Mouse (Mus musculus) stomach, embryonic 15.5 days (tissue): ENCODE results near the gene Gatb. TPM values are rescaled to one million over a fixed set of nuclear protein-coding genes. Genes with fewer than 3 reads are reported as not detected.

Source experiments
- ATAC-seq: fragments of 200-750 bp; cut with Nextera tagmentation; 2 replicates; pipeline ENCODE4 v1.8.0; 2017; ENCODE audit warnings: low read depth, moderate number of reproducible peaks, moderate TSS enrichment; ENCODE audit not compliant: insufficient read depth, low FRiP score
- H3K27ac ChIP-seq: fragments of 300-500 bp; sonication (generic); 2 replicates; pipeline ENCODE4 v1.5.1; 2015; ENCODE audit warnings: mild to moderate bottlenecking, inconsistent platforms
- H3K27me3 ChIP-seq: fragments of 300-500 bp; sonication (generic); replicated peaks from 2 replicates; pipeline ENCODE4 v1.6.1; 2015; ENCODE audit warnings: inconsistent platforms
- H3K36me3 ChIP-seq: fragments of 300-500 bp; sonication (generic); 2 replicates; pipeline ENCODE4 v1.6.1; 2015; ENCODE audit warnings: inconsistent platforms
- H3K4me1 ChIP-seq: fragments of 300-500 bp; sonication (generic); 2 replicates; pipeline ENCODE4 v1.6.1; 2015; ENCODE audit warnings: inconsistent platforms
- H3K4me2 ChIP-seq: fragments of 300-500 bp; sonication (generic); 2 replicates; pipeline ENCODE4 v1.6.1; 2015; ENCODE audit warnings: mild to moderate bottlenecking, inconsistent platforms
- H3K4me3 ChIP-seq: fragments of 300-500 bp; sonication (generic); replicated peaks from 2 replicates; pipeline ENCODE4 v1.5.1; 2015; ENCODE audit warnings: inconsistent platforms
- H3K9ac ChIP-seq: fragments of 300-500 bp; sonication (generic); 2 replicates; pipeline ENCODE4 v1.6.1; 2015; ENCODE audit warnings: inconsistent platforms
- H3K9me3 ChIP-seq: fragments of 300-500 bp; sonication (generic); 2 replicates; pipeline ENCODE4 v1.6.1; 2016; ENCODE audit warnings: inconsistent platforms
- WGBS: fragments of 180-500 bp; shearing (Covaris S2); methylation state at CpG from one replicate; pipeline ENCODE4 v1.1.7; 2015; 5-methylcytosine and 5-hydroxymethylcytosine counted together
- polyA plus RNA-seq: library from polyadenylated mRNA; unstranded; fragments of >200 nt; fragmentation: Nextera tagmentation; extraction: Ambion mirVana; gene quantifications from 2 replicates; pipeline ENCODE4 v1.2.1, GENCODE M21; 2015

Gene Gatb
- polyA plus RNA-seq, 1 experiment from 2014 or later = 22.2 TPM

DNA sequence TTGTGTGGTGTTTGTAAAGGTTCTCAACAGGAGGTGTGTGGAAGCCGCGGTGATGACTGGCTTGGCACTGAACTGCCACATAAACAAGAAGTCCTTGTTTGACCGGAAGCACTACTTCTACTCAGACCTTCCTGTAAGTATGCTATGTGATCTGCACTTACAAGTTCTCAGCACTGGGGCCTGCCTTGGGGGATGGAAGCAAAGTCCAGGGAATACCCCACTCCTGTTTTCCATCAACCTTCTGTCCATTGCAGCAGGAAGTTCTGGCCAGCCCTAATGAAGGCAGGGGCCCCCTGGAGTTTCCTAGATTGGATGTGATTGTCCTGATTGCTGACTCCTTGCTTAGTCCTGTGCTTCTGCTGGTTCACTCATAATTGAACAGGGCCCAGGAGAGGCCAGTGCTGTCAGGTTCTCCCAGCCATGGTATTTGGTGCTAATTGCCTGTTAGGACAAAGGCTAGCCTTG lies 28.0 kb downstream of the Gatb start:
- WGBS = 49% methylated on average over 3 of the region's 3 CpGs
- Histone ChIP-seq H3K4me1 (no peaks in the 10 kb centered on the region; the same call in 1 of the 2 replicates), H3K9me3 (no peaks in the 10 kb centered on the region), H3K4me2 (no peak overlapping the region), H3K27me3 (no peaks in the 10 kb centered on the region), H3K9ac (no peak overlapping the region), H3K36me3 (no peaks in the 10 kb centered on the region), H3K4me3 (no peak overlapping the region), H3K27ac (no peak overlapping the region)
- no peak for ATAC-seq

DNA sequence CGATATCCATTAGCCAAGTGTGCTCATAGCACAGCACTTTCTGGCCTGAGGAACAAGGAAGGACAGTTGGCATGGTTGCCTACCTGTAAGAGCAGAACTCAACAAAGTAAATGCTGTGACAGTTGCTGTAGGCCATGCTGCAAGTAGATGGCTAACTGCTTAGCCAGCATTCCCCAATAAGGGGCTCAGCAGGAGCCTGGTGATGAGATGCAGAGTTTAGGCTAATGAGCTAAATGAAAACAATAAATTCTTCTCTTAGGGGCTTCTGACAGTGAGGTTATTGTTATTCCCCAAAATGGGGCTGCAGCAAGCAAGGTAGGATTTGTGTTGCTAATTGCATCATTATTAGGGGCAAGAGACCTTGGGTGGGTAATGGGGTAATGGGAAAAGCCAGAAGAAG lies 29.9 kb downstream of the Gatb start:
- H3K4me2 ChIP-seq = no peak overlapping the region
- H3K9ac ChIP-seq = no peak overlapping the region
- H3K27me3 ChIP-seq = no peaks in the 10 kb centered on the region
- no peaks in the 10 kb centered on the region for H3K36me3 ChIP-seq
- H3K9me3 ChIP-seq = no peaks in the 10 kb centered on the region
- 87% methylated on average over 1 of the region's 1 CpGs for WGBS
- H3K4me1 ChIP-seq = no peaks in the 10 kb centered on the region; the same call in 1 of the 2 replicates
- H3K4me3 ChIP-seq = no peak overlapping the region
- no peak for ATAC-seq
- H3K27ac ChIP-seq = no peak overlapping the region

DNA sequence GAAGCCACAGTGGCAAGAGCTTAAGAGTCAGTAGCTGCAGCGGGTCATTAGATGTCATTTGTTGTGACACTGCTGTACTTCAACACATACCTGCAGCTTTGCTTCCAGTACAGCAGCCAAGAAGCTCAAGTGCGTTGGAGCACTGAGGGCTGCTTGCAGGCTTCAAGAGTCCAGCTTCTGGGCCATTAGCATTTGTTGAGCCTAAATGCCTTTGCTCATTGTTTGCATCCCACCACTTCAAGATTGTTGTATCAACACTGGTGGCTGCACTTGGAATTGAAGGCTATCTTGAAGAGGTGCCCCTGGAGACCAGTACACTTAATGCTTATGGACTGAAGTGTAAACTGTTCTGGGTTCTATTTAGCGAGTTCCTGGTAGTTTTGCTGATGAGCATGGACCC lies 33.0 kb downstream of the Gatb start:
- Histone ChIP-seq H3K9me3 (no peaks in the 10 kb centered on the region), H3K27ac (no peak overlapping the region), H3K4me1 (no peaks in the 10 kb centered on the region; the same call in 1 of the 2 replicates), H3K4me3 (no peak overlapping the region), H3K36me3 (no peaks in the 10 kb centered on the region), H3K4me2 (no peak overlapping the region), H3K27me3 (no peaks in the 10 kb centered on the region), H3K9ac (no peak overlapping the region)
- WGBS = 81% methylated on average over 3 of the region's 3 CpGs
- ATAC-seq = no peak

DNA sequence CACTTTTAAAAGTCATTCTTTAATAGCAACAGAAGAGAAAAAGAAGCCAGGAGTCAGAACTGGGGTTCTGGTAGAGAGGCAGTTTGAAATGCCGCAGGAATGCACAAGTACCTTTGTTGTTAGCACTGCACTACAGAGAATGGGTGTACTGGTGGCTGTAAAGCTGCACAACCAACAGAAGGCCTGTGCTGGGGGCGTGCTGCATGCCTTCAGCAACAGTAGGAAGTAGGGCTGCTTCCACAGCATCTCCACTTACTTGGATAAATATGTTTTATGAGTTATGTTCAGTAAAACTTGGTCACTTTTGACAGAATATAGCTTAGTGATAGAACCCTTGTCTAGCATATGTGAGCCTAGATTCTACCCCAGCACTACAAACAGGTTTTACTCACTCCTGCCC lies 33.8 kb downstream of the Gatb start:
- Histone ChIP-seq H3K36me3 (no peaks in the 10 kb centered on the region), H3K27me3 (no peaks in the 10 kb centered on the region), H3K4me2 (no peak overlapping the region), H3K9ac (no peak overlapping the region), H3K4me1 (no peaks in the 10 kb centered on the region), H3K27ac (no peak overlapping the region), H3K9me3 (no peaks in the 10 kb centered on the region), H3K4me3 (no peak overlapping the region)
- WGBS = 82% methylated on average over 2 of the region's 2 CpGs
- ATAC-seq = no peak

DNA sequence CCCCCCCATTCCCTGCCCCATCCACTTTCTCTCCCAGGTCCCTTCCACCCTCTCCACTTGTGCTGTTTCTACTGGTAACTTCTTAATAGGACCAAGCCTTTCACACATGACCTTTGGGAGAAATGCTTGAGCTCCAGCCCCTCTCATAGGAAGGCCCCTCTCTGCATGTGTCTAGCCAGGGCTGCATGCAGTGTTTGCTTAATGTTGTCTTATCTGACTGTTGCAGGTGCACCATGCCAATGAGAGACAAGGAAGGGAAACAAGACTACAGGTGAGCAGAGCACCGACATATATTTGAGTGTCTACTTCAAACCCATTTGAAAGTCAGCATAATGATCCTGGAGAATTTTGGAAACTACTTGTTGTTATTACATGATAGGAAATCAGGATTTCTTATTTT lies 42.5 kb downstream of the Gatb start:
- no peaks in the 10 kb centered on the region for H3K9me3 ChIP-seq
- ATAC-seq = no peak
- no peaks in the 10 kb centered on the region for H3K36me3 ChIP-seq
- 76% methylated on average over 1 of the region's 1 CpGs for WGBS
- H3K4me1 ChIP-seq = no peaks in the 10 kb centered on the region
- no peak overlapping the region for H3K9ac ChIP-seq
- H3K4me3 ChIP-seq = no peak overlapping the region
- H3K27me3 ChIP-seq = no peaks in the 10 kb centered on the region
- H3K4me2 ChIP-seq = no peak overlapping the region
- no peak overlapping the region for H3K27ac ChIP-seq

DNA sequence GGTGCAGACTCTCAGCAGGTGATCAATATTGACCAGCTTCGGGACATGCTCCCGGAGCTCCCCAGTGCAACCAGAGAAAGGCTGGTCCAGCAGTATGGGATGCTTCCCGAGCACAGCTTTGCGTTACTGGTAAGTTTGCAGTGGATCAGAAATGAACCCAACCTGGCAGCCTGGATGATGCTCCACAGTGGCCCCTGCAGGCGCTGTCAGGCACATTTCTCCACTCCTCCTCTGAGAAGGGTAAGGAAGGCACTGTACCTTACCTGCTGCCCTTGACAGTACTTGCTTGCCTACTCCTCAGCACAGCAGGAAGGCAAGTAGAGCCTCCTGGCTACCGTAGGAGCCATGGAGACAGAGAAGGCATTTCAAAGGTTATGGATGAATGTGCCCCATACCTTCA lies 45.0 kb downstream of the Gatb start:
- H3K9me3 ChIP-seq = no peaks in the 10 kb centered on the region
- no peaks in the 10 kb centered on the region for H3K4me1 ChIP-seq
- WGBS = 79% methylated on average over 6 of the region's 6 CpGs

DNA sequence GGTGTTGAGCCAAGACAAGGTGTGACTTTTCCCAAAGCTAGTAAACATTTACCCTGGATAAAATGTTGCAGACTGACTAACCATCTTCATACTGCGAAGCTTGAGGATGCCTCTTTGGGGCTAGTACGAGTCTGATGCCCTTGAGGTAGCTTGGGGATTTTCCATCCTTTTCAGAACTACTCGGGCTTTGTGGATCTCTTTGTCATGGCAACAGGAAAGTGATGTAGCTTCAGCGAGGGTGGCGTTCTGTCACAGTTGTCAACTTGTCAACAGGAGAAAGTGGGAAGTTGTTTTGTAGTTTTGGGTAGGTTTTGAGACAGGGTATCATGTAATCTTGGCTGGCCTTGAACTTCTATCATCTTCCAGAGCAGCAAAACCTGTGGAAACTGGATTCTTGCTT lies 45.4 kb downstream of the Gatb start:
- no peak overlapping the region for H3K9ac ChIP-seq
- H3K27ac ChIP-seq = no peak overlapping the region
- ATAC-seq = no peak
- no peaks in the 10 kb centered on the region for H3K9me3 ChIP-seq
- 92% methylated on average over 5 of the region's 5 CpGs for WGBS
- no peaks in the 10 kb centered on the region for H3K4me1 ChIP-seq
- no peak overlapping the region for H3K4me3 ChIP-seq
- no peak overlapping the region for H3K4me2 ChIP-seq
- no peaks in the 10 kb centered on the region for H3K36me3 ChIP-seq
- no peaks in the 10 kb centered on the region for H3K27me3 ChIP-seq

More for the DNA sequence above, 45.0 kb downstream of the Gatb start:
- ATAC-seq = no peak
- Histone ChIP-seq H3K27ac (no peak overlapping the region), H3K4me2 (no peak overlapping the region), H3K4me3 (no peak overlapping the region), H3K9ac (no peak overlapping the region), H3K36me3 (no peaks in the 10 kb centered on the region), H3K27me3 (no peaks in the 10 kb centered on the region)

DNA sequence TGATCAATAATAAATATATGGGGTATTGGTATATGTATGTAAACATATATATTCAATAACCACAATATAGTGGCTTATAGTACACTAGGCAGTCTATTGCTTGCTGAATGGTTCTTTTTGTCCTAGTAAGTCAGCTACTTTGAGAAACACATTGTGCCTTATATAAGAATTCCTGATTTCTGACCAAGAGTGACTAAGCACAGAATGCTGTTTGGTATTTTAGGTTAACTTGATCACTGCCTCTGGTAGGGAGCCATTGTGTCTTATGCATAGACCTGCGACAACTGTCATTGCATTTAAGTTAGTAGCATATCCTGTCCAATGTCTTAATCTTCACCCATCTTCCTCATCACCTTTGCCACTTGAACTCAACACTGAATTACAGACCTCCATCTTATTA lies 45.8 kb downstream of the Gatb start:
- Histone ChIP-seq H3K9me3 (no peaks in the 10 kb centered on the region), H3K4me3 (no peak overlapping the region), H3K36me3 (no peaks in the 10 kb centered on the region), H3K9ac (no peak overlapping the region), H3K4me1 (no peaks in the 10 kb centered on the region), H3K4me2 (no peak overlapping the region), H3K27ac (no peak overlapping the region), H3K27me3 (no peaks in the 10 kb centered on the region)
- ATAC-seq = no peak
- 94% methylated on average over 1 of the region's 1 CpGs for WGBS

DNA sequence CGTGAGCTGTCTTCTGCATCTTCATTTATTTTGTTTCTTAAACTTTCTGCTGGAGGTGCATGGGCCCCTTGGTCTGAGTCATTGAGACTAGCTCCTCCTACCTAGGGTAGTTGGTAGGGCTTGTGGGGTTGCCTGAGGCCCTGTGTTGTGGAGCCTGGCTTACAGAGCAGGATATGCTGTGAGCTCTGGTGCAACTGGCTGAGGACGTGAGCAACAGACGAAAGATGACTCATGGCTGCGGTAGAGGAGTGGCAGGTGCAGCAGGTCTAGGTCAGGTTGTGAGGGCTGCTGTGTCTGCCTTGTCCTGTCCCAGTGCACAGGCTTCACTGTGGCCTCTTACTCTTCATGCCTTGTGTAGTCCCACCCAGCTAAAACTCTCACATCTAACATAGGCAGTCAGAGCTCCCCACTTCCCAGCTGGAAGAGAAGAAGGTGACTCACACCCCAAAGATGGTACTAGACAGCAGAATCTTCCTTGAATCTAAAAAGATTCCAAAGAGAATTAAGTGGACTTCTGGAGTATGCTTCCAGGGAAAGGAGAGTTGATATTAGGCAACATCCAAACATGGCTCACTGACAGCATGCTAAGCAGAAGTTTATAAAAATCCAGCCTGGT lies 56.1 kb downstream of the Gatb start:
- 0 out of 2 replicates have a peak, but pooled peaks have one; percentile 22 for ATAC-seq
- H3K27me3 ChIP-seq = no peaks in the 10 kb centered on the region
- no peaks in the 10 kb centered on the region for H3K4me1 ChIP-seq
- no peak overlapping the region for H3K4me2 ChIP-seq
- no peak overlapping the region for H3K4me3 ChIP-seq
- H3K27ac ChIP-seq = no peak overlapping the region
- no peaks in the 10 kb centered on the region for H3K9me3 ChIP-seq
- H3K36me3 ChIP-seq = no peaks in the 10 kb centered on the region
- H3K9ac ChIP-seq = no peak overlapping the region
- WGBS = 89% methylated on average over 4 of the region's 4 CpGs

DNA sequence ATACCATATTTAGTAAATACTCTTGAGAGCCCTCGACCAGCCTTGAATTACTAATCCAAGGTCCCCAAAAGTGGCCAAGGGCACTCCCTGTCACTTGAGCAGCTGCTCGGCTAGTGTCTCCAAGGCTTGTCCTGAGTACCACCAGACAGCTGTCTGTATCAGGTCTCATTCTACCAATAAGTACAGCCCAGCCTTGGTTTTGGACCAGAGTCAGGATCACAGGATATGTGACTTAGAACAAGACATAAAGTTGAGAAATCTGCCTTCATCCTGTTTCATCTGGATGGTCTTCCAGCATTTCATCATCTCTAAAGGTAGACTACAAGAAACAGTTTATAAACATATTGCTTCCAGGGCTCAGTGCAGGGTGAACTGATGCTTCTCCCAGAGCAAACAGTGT lies 59.8 kb downstream of the Gatb start:
- no peak overlapping the region for H3K27ac ChIP-seq
- ATAC-seq = no peak
- H3K9me3 ChIP-seq = no peaks in the 10 kb centered on the region
- no peak overlapping the region for H3K4me2 ChIP-seq
- no peak overlapping the region for H3K9ac ChIP-seq
- H3K4me3 ChIP-seq = no peak overlapping the region
- H3K27me3 ChIP-seq = no peaks in the 10 kb centered on the region
- 79% methylated on average over 2 of the region's 2 CpGs for WGBS
- H3K4me1 ChIP-seq = no peaks in the 10 kb centered on the region
- H3K36me3 ChIP-seq = no peaks in the 10 kb centered on the region

DNA sequence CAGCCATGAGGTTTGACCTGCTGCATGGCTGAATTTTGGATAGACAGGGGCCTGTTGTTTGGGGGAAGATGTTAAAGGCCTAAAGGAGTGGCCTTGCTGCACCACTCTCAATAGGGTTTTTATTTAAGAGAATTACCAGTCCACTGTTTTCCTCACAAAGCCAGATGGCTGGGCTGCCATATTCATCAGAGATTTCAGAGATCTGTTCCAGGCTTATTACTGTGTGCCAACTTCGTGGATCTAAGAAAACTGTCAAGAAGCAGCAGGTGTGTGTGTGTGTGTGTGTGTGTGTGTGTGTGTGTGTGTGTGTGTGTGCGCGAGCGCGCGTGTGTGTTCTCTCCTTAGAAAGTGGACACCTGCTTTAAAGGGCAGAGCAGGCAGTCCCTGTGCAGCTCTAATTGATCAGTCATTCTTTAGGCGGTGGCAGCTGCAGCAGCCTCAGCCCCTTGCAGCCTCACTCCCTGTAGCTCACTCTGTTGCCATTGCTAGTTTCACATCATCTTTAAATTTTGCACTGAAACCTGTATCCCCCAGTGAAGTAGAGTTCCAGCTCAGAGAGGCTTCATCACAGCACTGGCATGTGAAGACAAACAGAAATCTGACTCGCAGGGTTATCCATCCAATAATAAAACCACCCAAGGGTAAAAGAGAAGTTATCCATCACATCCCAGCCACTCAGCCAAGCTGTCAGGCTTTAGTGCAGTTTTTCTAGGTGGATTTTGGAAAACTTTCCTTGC lies 60.6 kb downstream of the Gatb start:
- 70% methylated on average over 8 of the region's 8 CpGs for WGBS
- H3K9ac ChIP-seq = no peak overlapping the region
- no peaks in the 10 kb centered on the region for H3K27me3 ChIP-seq
- ATAC-seq = no peak
- H3K27ac ChIP-seq = no peak overlapping the region
- H3K9me3 ChIP-seq = no peaks in the 10 kb centered on the region
- H3K36me3 ChIP-seq = no peaks in the 10 kb centered on the region
- no peaks in the 10 kb centered on the region for H3K4me1 ChIP-seq
- H3K4me3 ChIP-seq = no peak overlapping the region
- H3K4me2 ChIP-seq = no peak overlapping the region

DNA sequence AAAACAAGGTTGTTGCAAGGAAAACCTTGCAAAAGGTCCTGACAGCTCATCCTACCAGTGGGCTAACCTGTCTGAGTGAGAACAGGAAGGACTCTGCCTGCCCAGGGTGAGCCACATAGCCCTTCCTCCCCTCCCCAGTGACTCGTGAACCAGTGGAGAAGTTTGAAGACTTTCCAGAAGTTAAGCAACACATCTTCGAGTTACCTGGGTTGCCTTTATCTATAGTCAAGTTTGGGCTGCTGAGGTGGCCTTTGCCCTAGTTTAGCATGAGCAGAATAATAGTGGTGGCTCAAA lies 61.2 kb downstream of the Gatb start:
- no peak overlapping the region for H3K4me3 ChIP-seq
- H3K36me3 ChIP-seq = no peaks in the 10 kb centered on the region
- H3K27ac ChIP-seq = no peak overlapping the region
- WGBS = 48% methylated on average over 2 of the region's 2 CpGs
- ATAC-seq = no peak
- no peaks in the 10 kb centered on the region for H3K9me3 ChIP-seq
- no peaks in the 10 kb centered on the region for H3K4me1 ChIP-seq
- H3K9ac ChIP-seq = no peak overlapping the region
- no peaks in the 10 kb centered on the region for H3K27me3 ChIP-seq
- no peak overlapping the region for H3K4me2 ChIP-seq
